Mouse (Mus musculus): Measurements from ENCODE around the gene Ulk4.
"Not testable (repeated sequence)": the region's sequence is repeated elsewhere in the genome, so short reads cannot be mapped to it uniquely, and the experiment has no call there.

Ulk4 gene

DNA sequence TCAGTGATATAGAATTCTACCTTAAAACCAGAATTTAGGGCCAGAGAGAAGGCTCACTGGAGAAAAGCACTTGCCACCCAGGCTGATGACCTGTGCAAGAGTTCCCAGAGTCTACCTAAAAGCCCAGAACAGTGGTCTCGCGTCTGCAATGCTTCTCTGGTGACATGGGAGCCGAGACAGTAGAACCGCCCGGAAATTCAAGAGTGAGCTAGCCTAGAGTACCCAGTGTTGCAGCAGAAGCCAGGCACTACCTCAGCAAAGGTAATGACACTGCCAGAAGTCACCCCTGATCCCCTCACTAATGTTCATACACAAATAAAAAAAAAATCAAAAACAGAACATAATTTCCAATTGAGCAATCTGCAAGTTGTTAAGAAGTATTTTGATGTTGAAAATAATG is 208.9 kb downstream of the Ulk4 start:
- DNase-seq (ENCODE audit: low read depth in 1 of 2, low spot score in 2 of 2): no peak

DNA sequence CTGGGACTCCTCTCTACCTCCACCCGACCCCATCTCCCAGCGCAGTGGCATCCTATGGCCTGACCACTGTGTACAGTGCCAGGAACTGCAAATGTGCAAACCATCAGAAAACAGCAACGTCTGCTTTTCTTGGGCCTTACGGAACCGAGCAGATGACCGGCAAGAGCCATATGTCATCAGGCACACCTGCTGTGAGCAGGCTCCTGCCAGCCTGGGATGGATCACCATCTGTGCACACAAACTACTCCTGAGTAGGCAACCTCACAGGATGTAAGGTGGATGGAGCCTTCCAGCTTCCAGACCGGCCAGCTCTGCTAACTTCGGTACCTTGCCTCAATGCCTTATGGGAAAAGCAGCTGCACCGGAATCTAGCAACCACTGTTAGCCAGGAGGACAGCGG is 210.0 kb downstream of the Ulk4 start:
- DNase-seq (ENCODE audit: low read depth in 1 of 2, low spot score in 2 of 2): no peak

DNA sequence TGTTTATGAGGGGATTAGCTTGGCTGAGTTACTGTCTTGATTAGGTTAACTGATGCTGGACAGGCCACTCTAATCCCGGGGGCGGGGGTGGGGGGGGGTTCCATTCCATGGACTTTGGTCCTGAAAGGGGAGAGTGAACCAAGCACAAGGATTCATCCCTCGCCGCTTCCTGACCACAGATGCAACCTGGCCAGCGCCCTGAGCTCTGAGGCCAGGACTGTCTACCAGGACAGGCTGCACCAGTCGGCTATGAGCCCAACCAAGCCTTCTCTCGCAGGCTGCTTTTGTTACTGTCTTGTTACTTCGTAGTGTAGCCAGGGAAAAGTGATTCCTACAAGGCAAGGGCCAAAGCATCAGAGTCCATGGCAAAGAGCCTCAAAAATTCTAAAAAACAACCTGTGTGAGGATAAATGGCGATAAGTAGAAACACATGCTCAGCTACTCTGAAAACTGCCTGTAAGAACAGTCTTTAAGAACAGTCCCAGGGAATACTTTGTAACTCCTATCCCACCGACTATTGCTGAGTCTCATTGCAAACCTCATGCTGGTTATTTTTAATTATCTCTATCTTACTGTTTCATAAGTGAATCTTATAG is 211.5 kb downstream of the Ulk4 start:
- no peak for DNase-seq (ENCODE audit: low read depth in 1 of 2, low spot score in 2 of 2)

DNA sequence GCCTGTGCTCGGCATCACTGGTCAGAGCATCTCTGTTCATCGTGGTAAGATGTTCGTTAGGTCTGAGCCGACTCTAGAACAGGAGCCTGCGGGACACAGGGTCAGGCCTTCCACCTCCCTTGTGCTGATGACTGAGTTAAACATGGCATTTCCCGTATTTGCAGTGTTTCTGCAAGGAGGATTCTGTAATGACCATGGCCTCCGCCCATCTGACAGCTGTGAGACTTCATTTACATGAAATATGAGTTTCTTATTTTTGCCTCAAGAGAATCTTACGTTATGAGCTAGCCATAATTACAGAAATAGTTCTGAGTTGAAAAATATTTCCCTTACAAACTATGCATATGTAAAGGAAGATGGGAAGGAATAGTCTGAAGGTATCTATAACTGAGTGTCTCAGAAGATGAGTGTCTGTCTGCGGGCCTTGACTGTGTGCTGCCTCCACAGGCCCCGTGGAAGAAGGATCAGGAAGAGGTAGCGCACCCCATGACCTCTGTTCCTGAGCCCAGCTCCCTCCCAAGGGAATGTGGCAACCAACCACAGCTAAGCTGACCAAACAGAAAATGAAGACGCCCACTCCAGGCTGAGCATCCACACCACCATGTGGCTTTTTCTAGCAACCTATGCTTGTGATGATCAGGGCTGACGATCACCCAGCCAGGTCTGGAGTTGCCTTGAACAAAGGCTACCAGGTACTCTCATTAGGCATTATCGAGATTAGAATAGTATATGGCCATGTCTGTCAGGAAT is 212.2 kb downstream of the Ulk4 start:
- DNase-seq (ENCODE audit: low read depth in 1 of 2, low spot score in 2 of 2): no peak

DNA sequence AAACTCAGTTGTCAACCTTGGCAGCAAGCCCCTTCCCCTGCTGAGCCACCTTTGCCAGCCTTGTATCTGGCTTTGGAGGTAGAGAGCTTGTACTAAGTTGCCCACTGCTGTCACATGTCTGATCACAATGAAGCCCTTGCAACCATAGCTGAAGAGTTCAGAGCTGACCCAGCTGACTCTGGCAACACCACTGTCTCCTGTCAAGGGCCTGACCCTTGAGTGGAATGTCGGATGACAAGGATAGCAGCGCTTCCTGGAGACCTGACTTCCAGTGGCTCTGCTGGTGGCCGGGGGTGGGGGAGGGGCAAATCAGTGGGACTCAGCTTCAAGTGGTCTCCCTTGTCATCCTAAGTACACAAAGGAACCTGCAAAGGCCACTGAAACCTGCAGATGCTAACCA is 214.3 kb downstream of the Ulk4 start:
- DNase-seq (ENCODE audit: low read depth in 1 of 2, low spot score in 2 of 2): no peak

DNA sequence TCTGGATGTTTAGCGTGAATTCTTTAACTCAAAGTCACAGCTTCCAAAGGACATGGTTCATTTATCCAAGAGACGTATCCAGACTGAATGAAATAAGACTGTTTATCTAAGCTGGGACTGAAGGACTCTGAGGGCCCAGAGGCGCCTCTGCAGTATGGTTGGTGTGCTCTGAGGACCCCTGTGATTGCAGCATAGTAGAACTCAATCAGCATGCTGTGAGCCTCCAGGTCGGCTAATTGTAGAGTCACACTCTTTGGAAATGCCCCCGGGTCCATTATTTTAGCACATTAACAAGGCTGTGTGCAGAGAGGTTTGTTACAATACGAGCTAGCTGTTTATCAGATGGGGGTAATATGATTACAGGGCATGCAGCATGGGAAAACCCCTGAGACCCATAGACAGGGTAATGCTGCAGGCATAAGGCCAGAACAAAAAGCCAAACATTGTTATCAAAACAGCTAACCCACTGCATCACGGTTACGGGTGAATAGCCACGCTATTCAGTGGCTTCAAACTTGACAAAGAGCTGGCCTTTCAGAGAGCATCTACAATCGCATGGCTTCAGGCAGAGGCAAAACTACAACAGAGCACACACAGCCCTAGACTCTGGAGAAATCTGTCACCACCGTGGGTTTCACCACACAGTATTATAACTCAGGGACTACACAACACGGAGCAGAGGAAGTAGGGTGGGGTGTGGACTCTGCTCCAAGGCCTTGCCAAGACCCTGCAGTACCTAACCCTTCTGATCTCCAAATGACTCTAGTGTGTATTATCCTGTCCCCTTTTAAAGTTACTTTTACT is 215.0 kb downstream of the Ulk4 start:
- no peak for DNase-seq (ENCODE audit: low read depth in 1 of 2, low spot score in 2 of 2)

DNA sequence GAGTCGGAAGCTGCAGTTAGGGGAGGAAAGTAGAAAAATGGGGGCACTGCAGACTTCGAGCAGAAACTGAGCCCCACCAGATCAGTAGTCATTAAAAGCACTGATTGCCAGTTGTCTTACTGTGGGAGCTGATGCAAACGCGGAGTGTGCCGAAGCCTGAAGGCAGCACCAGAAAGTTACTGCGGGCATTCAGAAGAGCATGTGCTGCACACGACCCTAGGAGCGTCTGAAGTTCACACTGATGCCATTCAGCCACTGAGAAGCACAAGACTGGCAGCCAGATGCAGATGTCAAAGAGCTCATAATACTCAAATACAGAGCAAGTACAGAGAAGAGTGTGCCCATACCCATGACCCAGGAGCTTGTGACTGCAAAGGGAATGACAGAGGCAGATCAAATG is 216.7 kb downstream of the Ulk4 start:
- DNase-seq (ENCODE audit: low read depth in 1 of 2, low spot score in 2 of 2): no peak

DNA sequence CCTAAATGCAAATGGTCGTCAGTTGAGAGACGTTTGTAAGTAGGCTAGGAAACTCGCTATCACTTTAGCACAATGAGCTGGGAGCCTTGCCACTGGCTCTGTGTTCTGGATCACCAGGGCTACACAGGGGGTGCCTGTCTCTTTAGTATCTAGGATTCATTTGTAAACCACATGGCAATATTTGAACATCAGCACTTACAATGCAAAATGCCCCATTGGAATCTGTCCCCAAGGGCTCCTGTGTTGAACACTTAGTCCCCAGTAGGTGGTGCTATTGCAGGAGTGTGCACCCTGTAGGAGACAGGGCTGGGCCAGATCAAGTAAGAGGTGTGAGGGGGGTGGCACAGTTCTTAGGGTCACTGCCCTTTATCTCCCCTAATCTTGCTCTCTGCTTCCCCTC is 217.7 kb downstream of the Ulk4 start:
- DNase-seq (ENCODE audit: low read depth in 1 of 2, low spot score in 2 of 2): no peak

DNA sequence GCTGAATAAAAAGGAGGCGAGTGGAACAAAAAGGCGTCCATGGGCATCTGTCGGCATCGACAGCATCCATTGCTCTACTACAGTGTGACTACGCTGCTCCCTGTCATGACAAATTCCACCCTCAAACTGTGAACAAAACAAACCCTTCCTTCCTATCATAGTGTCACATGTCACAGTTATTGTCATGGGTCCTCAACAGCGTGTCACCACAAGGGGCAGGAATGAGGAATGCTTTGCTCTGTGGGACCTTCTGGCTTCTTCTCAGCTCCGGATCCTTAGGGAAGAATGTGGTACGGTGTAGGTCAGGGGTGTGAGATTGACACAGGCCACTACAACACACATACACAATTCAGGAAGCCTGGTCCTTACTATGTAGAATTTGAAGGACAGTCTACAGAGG is 218.5 kb downstream of the Ulk4 start:
- no peak for DNase-seq (ENCODE audit: low read depth in 1 of 2, low spot score in 2 of 2)

DNA sequence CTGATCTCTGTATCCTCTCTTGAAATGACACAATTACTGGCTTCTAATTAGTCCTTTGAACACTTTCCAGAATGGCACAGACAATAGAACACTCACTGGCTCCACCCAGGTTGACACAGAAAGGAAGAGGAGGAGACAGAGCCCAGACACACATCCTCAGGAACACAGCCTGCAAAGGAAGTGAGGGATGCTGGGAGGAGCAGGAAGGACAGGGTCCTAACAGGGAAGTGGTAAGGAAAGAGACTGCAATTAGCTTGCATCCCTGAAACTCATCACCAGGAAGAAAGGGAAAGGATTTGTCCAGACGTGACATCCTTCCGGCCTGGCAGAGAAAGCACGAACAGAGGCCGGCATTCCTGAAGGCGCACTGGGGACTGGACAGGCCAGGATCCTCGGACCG is 218.9 kb downstream of the Ulk4 start:
- no peak for DNase-seq (ENCODE audit: low read depth in 1 of 2, low spot score in 2 of 2)

DNA sequence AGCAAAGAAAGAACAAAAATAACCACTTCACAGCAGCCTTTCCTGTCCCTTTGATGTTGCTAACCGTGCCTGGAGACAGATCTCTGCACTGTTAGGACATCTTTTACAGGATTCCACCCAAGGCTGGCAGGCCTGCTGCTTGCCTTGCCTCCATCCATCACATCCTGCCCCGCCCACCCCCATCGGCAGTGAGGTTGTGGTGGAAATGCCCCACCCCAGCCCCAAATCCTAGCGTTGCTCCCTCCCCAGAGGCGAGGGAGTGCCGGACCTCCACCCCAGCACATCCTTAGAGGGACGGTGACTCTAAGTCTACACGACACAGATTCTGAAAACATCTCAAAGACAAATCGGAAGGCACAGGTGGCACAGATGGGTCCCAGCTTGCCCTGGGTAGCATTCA is 219.6 kb downstream of the Ulk4 start:
- DNase-seq (ENCODE audit: low read depth in 1 of 2, low spot score in 2 of 2): no peak

DNA sequence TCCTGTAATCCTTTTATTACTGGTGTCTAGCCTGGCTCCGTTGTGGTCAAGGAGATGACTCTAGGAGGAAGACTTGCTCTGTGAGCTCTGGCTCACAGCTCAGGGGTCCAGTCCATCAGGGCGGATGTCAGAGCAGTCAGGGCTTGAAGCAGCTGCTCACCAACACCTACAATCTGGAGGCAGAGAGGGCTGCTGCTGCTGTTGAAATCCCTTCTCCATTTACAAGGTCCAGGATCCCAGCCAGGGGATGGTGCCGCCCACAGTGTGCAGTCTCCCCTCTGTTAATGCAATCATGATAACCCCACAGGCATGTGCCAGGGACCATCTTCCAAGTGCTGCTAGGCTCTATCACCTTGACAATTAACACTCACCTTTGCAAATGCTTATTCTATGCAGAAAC is 220.5 kb downstream of the Ulk4 start:
- DNase-seq (ENCODE audit: low read depth in 1 of 2, low spot score in 2 of 2): no peak

DNA sequence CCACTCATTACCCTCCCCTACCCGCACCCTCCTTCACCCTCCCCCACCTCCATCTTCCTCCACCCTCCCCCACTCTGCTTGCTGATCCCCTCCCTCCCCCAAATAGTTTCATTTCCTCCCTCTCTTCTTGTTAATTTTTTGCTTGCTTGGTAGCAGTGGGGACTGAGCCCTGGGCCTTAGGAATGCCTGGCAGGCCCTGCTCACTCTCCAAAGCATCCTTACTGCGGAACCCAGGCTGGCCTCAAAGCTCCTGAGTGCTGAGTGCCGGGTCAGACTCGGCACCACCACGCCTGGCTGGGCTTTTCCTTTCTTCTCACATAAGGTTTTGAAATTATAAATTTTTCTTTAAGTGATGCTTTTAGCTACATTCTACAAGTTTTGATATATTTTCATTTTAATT is 221.0 kb downstream of the Ulk4 start:
- no peak for DNase-seq (ENCODE audit: low read depth in 1 of 2, low spot score in 2 of 2)

DNA sequence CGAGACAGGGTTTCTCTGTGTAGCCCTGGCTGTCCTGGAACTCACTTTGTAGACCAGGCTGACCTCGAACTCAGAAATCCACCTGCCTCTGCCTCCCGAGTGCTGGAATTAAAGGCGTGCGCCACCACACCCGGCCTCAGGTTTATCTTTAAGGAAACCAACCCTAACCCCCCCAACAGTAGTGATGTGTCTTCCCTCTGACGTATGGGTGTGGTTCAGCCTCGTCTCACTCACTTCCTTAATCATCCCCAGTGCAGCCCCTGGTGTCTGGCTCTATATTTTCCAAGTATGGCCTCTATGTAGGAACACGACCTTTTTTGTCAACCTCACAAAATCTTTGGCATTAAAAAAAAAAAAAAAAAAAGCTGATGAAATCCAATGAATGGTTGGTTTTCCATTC is 231.3 kb downstream of the Ulk4 start:
- not testable (repeated sequence) for DNase-seq (ENCODE audit: low read depth in 1 of 2, low spot score in 2 of 2)

DNA sequence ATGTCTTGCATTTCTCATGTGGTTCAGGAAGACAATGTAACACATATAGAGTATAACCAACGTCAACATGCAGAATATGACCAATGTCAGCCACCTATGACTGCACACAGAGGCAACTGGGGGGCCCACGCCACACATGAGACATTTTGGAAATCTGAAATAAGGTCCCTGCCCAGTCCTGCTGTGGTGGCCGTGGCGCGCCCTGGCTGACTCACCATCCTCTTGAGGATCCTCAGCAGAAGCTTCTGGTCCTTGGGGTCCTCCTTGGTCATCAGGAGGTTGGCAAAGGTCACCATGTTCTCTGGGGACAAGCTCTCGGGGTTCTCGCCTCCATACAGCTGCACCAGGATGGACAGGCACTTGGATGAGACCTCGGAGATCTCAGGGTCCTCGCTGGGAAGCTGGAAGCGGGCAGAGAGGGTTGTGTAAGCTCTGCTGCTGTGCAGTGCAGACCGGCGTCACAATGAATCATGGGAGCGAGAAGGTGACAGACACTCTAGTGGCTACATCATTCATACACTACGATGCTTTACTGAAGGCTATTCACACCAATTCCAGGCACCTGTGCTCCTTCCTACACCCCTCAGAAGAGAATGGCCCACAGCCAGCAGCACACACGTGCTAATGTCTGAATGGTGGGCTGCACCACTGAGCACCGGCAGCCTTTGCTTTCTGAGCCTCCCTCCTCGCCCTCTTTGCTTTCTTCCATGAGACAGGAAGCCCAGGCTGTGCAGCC is 232.4 kb downstream of the Ulk4 start:
- no peak for DNase-seq (ENCODE audit: low read depth in 1 of 2, low spot score in 2 of 2)

DNA sequence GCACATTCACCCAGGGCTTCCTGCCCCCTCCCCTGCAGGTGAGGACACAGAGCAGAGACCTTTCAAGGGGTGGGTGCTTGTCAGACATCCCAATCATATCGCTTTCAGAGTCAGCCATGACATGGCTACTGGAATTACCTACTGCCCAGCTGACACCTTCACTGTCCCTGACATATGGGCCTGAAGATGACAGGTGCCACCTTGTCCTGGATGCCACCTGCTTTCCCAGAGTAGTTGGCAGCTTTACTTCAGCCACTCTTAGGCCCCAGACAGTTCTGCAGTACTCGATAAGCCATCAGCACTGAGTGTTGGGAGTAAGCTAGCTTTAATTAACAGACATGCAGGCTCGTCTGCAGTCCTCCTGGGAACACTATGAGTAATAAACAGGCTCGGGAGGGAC is 234.0 kb downstream of the Ulk4 start:
- DNase-seq (ENCODE audit: low read depth in 1 of 2, low spot score in 2 of 2): no peak

DNA sequence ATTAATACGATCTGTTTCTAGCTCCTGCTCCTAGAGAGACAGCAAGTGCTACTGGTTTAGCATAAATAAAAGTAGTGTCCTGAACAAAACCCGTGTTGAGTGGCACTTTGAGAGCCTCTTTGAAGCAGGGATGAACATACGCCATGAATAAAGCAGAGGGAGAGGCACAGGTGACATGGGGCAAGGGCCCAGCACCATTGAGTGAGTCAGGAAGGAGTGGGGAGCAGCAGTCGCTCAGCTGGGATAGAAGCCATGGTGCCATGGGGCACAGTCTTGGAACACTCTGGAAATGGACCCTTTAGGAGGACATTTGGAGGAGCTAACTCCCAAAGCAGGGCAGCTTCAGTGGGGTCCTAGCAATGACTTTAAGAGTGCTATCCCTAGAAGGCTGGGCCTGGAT is 238.6 kb downstream of the Ulk4 start:
- no peak for DNase-seq (ENCODE audit: low read depth in 1 of 2, low spot score in 2 of 2)

DNA sequence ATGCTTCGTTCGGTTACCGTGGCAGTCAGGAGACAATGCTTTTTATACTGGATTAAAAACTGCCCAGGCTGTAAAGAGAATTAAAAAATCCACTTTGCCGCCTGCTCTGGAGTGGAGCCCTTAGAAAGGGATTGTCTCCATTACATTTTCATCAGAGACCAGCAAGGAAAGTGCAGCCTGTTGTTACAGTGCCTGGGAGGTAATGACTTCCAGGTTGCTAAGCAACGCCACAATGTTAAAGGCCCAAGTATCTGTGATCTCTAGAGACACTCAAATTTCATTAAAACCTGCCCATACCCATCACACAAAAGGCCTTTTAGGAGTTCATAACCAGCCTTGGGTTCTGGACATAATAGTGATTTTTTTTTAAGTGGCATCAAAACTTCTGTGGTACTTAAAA is 239.0 kb downstream of the Ulk4 start:
- DNase-seq (ENCODE audit: low read depth in 1 of 2, low spot score in 2 of 2): no peak

DNA sequence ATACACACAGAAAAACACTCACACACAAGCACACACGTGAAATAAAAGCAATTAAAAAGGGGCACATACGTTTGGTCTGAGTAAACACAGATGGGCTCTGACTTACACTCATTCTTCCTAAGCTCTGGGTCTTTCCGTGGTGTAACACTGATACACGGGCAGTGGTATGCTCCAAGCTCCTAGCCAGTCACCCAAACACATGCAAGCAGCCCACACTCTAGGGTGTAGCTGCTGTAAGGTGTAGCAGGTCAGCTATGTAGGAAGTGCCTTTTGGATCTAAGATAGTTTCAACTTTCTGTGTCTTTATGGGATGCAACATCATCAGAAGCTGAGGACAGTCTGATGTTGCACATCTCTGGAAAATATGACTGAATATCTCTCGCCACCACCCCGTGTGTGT is 241.7 kb downstream of the Ulk4 start:
- no peak for DNase-seq (ENCODE audit: low read depth in 1 of 2, low spot score in 2 of 2)

DNA sequence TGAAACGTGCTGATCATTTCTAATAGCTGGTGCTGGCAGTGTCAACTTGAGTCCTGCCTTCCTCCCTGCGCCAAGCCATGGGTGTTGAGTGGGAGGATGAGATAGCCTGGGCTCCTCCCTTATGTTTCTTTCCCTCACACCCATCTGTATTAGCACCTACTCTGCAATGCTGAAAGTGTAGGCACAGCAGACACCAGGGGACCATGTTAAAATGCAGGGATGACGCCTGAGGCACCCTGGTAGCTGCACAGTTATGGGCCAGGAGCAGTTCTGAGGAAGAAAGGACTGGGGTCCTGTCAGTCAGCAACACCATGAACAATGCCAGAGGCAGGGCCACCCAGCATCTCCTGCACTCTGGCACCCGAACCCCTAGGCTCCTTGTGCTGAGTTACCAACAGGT is 243.4 kb downstream of the Ulk4 start:
- DNase-seq (ENCODE audit: low read depth in 1 of 2, low spot score in 2 of 2): no peak

DNA sequence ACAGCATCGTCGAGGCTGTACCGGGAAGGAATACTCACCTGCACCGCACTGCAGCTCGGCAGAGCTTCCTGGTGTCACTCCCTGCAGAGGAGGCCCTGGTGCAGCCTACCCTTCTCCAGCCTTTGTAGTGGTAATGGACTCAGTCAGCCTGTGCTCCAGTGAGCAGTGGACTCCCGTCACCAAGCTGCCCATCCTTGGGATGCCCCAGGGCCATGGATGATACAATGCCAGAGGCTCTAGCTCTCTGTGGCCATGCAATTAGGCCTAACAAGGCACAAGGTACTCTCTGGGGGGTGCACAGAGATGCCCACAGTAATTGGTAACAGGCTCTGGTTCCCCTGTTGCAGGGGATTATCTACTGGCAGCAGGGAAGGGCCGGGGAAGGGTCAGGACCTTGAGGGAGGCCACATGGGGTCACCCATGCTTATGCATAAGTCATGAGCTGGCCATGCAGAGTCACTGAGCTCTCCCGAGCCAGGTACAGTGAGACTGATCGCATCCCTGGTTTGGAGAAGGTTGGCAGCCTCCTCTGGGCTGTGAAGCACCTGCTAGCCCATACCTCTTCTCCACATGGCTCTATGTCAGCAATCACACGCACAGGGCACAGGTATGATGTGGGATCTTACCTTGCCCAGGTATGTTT is 244.6 kb downstream of the Ulk4 start:
- DNase-seq (ENCODE audit: low read depth in 1 of 2, low spot score in 2 of 2): no peak

Measured in monocyte, adult 2 months (primary cell).